Comparison of ENCODE assay signal across 20 mouse cellular contexts in genomic region chr11:72067326-72067725, GRCm38 (mm10). TPM values are rescaled to one million over a fixed set of nuclear protein-coding genes. Genes with fewer than 3 reads are reported as not detected.
DNase-seq lines count a peak whose midpoint lies in the region; ATAC-seq and TF ChIP-seq lines count a peak whose summit lies in the region.
"Had no signal": no experiment of that assay in that cellular context is flagged by ENCODE, and none has a peak within 500 bp of the region (broad histone marks: within the 10 kb centered on the region; RNA-seq: fewer than 3 reads in every experiment).

No protein-coding gene starts in this region.

- peaks cover 7% of the 10 kb centered on the region for H3K9me3 ChIP-seq in forebrain, embryonic 16.5 days (ENCODE audit: control insufficient read depth, low read length)

- TF ChIP-seq CTCF in cerebellum, adult 2 months (IDR thresholded peaks at IDR 0.05; ENCODE audit: borderline replicate concordance, insufficient read depth, low read depth, low read length) = no peak

- H3K36me3 ChIP-seq in forebrain, embryonic 16.5 days (ENCODE audit: control insufficient read depth, insufficient read depth) = no peaks in the 10 kb centered on the region
- H3K36me3 ChIP-seq: G1E had no signal

- ATAC-seq in cerebellum, adult (ENCODE audit: insufficient number of reproducible peaks, low FRiP score, low TSS enrichment) = no peak
- 0 out of 2 replicates have a peak, but pooled peaks have one; percentile 17 for ATAC-seq in forebrain, embryonic 16.5 days
- ATAC-seq: CD4-positive, CD25-positive, alpha-beta regulatory T cell, adult 4 months; inflammation-experienced regulatory T-cells, adult 6 months had no signal

- H3K27ac ChIP-seq in cerebellum, adult 2 months (ENCODE audit: insufficient read depth, low read length) = peak overlapping the region; percentile 14; the same call in 1 of the 2 replicates
- peak overlapping the region; percentile 80 for H3K27ac ChIP-seq in forebrain, embryonic 16.5 days (ENCODE audit: low read length)
- H3K27ac ChIP-seq: stomach, postnatal 0 days had no signal

- H3K4me3 ChIP-seq in cerebellum, adult 2 months (replicated peaks; ENCODE audit: insufficient read depth, low read depth, low read length) = no peak overlapping the region
- H3K4me3 ChIP-seq in forebrain, embryonic 16.5 days (replicated peaks; ENCODE audit: low read length) = no peak overlapping the region

- no peaks in the 10 kb centered on the region for H3K27me3 ChIP-seq in cerebellum, adult 2 months (ENCODE audit: control insufficient read depth, insufficient read depth, low read length)
- H3K27me3 ChIP-seq in forebrain, embryonic 16.5 days (replicated peaks; ENCODE audit: control insufficient read depth, insufficient read depth, low read length) = no peaks in the 10 kb centered on the region

- DNase-seq in cerebellum, adult 11 months = peak; percentile 68
- peak; percentile 68 for DNase-seq in left cerebral cortex, postnatal 4 days
- no peak for DNase-seq in left cerebral cortex, postnatal 14 days (ENCODE audit: low spot score in 2 of 2)
- DNase-seq in cerebellum, adult 2 months = peak; percentile 70 to 82
- DNase-seq in frontal cortex, postnatal 36 days (ENCODE audit: low spot score in 2 of 2) = no peak
- DNase-seq in adrenal gland, adult (ENCODE audit: inconsistent age in 2 of 2, low spot score in 1 of 2) = no peak
- DNase-seq: kidney, adult 8-10 months; kidney, postnatal 36 days; lung, adult 18-20 months; lung, postnatal 4 days; thymus, postnatal 14 days had no signal

- peaks cover 34% of the 10 kb centered on the region for H3K4me1 ChIP-seq in cerebellum, adult 2 months (ENCODE audit: control insufficient read depth, insufficient read depth, low read length)
- peaks cover 33% of the 10 kb centered on the region for H3K4me1 ChIP-seq in forebrain, embryonic 16.5 days (replicated peaks; ENCODE audit: control insufficient read depth, insufficient read depth, low read length)

- intact Hi-C loops in left cerebral cortex, postnatal 4 days (cut with DNase I) = no loop called here
- intact Hi-C loops in left cerebral cortex, postnatal 14 days (cut with DNase I) = no loop called here

- TF ChIP-seq POLR2A in cerebellum, adult 2 months (IDR thresholded peaks at IDR 0.05; ENCODE audit: borderline replicate concordance, insufficient read depth, low read length) = no peak

- H3K4me2 ChIP-seq in forebrain, embryonic 16.5 days (ENCODE audit: low read length) = no peak overlapping the region
- H3K4me2 ChIP-seq: heart, embryonic 11.5 days had no signal

- WGBS in cerebellum, adult 2 months = 14% methylated on average over 5 of the region's 5 CpGs
- 63% methylated on average over 5 of the region's 5 CpGs for WGBS in forebrain, embryonic 16.5 days

- H3K9ac ChIP-seq in forebrain, embryonic 16.5 days (replicated peaks; ENCODE audit: low read depth, low read length) = no peak overlapping the region; the same call in 1 of the 2 replicates

RNA-seq across cellular contexts. Expression of gene Pimreg, which starts 25.5 kb away (rescaled TPM):
- 1 to 10 TPM; 9.3 to 9.7 TPM for total RNA-seq in left cerebral cortex, postnatal 4 days (2021)
- 1 to 10 TPM; 1.1 to 2.5 TPM for total RNA-seq in left cerebral cortex, postnatal 14 days (2021)
- polyA plus RNA-seq in cerebellum, adult 2 months (2012; rRNA removed) = 0.08 and 0.32 TPM in 2 replicates
- 64.1 and 80.3 TPM in 2 replicates for polyA plus RNA-seq in forebrain, embryonic 16.5 days (2015; fragmentation: Nextera tagmentation; extraction: Ambion mirVana)
- total RNA-seq: G1E; liver, adult 2 months had no signal
- polyA plus RNA-seq: G1E had no signal

RNA-seq across cellular contexts. Expression of gene Aipl1, which starts 30.0 kb away (rescaled TPM):
- under 1 TPM; 0.14 to 0.26 TPM for total RNA-seq in left cerebral cortex, postnatal 4 days (2021)
- not detected for total RNA-seq in left cerebral cortex, postnatal 14 days (2021)
- 0.28 and 0.30 TPM in 2 replicates for polyA plus RNA-seq in cerebellum, adult 2 months (2012; rRNA removed)
- polyA plus RNA-seq in forebrain, embryonic 16.5 days (2015; fragmentation: Nextera tagmentation; extraction: Ambion mirVana) = 0.11 and 0.27 TPM in 2 replicates
- total RNA-seq: heart, postnatal 25 days; liver, adult 2 months had no signal
- polyA plus RNA-seq: CD4-positive, CD25-positive, alpha-beta regulatory T cell, adult 4 months; G1E; liver, adult 2 months had no signal

Comparison
In these comparisons a context has a peak if more than half of its experiments do, and no peak if none do; other contexts are left out.
1. DNase-seq: peak in cerebellum, adult 11 months (single experiment), left cerebral cortex, postnatal 4 days (single experiment) and cerebellum, adult 2 months (2 of 2); none in left cerebral cortex, postnatal 14 days (0 of 2), frontal cortex, postnatal 36 days (0 of 2) and adrenal gland, adult (0 of 2).